In the genomic region with DNA sequence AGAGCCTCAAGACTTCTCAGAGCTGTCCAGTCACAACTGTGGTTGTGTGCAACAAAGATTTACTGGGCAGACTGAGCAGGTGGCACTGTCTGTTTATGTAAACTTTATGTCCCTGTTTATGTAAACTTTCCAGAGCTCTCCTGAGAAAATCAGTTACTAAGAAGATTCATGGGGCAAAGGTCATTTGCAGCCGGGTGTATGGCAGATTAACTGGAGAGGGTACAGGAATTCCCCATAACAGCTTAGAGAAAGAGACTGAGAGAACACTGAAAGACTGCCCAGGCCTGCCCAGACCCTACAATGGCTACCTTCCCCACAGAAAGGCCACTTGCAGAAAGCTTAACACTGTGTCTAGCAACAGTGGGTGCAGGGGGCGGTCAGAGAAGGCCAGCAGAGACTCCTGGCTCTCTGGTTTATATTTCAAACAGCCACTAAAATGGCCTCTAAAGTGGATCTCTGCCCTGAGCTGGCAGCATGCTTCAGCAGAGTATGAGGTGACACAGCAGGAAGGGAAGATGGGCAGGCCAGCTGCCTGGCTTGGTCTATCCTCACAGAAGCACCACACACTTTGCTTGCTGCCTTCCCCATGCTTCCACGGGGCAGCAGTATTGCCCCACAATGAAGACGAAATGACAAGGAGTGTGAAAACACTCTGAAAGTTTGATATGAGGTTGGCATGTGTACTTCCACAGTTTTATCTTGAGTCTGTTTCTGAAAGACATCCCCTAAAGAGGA, we compare ENCODE assay signal across 13 mouse cellular contexts.
DNase-seq lines count a peak whose midpoint lies in the region; ATAC-seq and TF ChIP-seq lines count a peak whose summit lies in the region.
"Had no signal": no experiment of that assay in that cellular context is flagged by ENCODE, and none has a peak within 500 bp of the region (broad histone marks: within the 10 kb centered on the region; RNA-seq: fewer than 3 reads in every experiment).

No protein-coding gene starts in this region.

- intact Hi-C loops in gastrocnemius, adult 2 months (cut with DNase I), result loop anchor here (5.0 kb wide), 2 partner anchors 161 to 331 kb away; no protein-coding TSS in a partner anchor

- no peak for DNase-seq in layer of hippocampus, adult 2 months (ENCODE audit: low spot score in 2 of 2)
- no peak for DNase-seq in layer of hippocampus, adult 8-10 months (ENCODE audit: low spot score in 2 of 2)
- DNase-seq in gastrocnemius, adult 2 months, result peak; percentile 85
- peak; percentile 22 for DNase-seq in large intestine, adult 2 months (ENCODE audit: low read depth, low spot score)
- DNase-seq in right cerebral cortex, adult 2 months (ENCODE audit: low spot score in 2 of 2), result no peak
- no peak for DNase-seq in ovary, adult 18-20 months (ENCODE audit: low spot score)
- DNase-seq: adrenal gland, postnatal 25 days; cerebellum, adult 11-12 months; retina, postnatal 1 day had no signal

- no peaks in the 10 kb centered on the region for H3K27me3 ChIP-seq in intestine, embryonic 15.5 days (replicated peaks)
- H3K27me3 ChIP-seq: CH12.LX had no signal

- TF ChIP-seq CTCF in layer of hippocampus, adult 2 months (conservative IDR thresholded peaks at IDR 0.05), result peak; percentile 49
- TF ChIP-seq CTCF in gastrocnemius, adult 2 months (IDR thresholded peaks at IDR 0.05), result peak; percentile 65

- no peak overlapping the region for H3K4me2 ChIP-seq in intestine, embryonic 15.5 days (replicated peaks)
- H3K4me2 ChIP-seq: midbrain, embryonic 11.5 days had no signal

- H3K4me1 ChIP-seq in intestine, embryonic 15.5 days (replicated peaks), result peaks cover 9% of the 10 kb centered on the region

- H3K4me3 ChIP-seq in layer of hippocampus, adult 2 months, result no peak overlapping the region
- no peak overlapping the region for H3K4me3 ChIP-seq in gastrocnemius, adult 2 months
- H3K4me3 ChIP-seq in intestine, embryonic 15.5 days (replicated peaks), result no peak overlapping the region

- no peak overlapping the region for H3K27ac ChIP-seq in layer of hippocampus, adult 2 months
- peak overlapping the region; percentile 90 for H3K27ac ChIP-seq in gastrocnemius, adult 2 months
- no peak overlapping the region for H3K27ac ChIP-seq in intestine, embryonic 15.5 days
- H3K27ac ChIP-seq: liver, embryonic 14.5 days had no signal

- no peaks in the 10 kb centered on the region for H3K9me3 ChIP-seq in intestine, embryonic 15.5 days

- H3K9ac ChIP-seq in intestine, embryonic 15.5 days, result no peak overlapping the region
- H3K9ac ChIP-seq: liver, embryonic 14.5 days had no signal

- whole genome bisulfite sequencing in intestine, embryonic 15.5 days, result 61% methylated on average over 4 of the region's 4 CpGs
- WGBS in large intestine, adult 2 months, result 46% methylated on average over 4 of the region's 4 CpGs

- 0 out of 2 replicates have a peak, but pooled peaks have one; percentile 49 for ATAC-seq in intestine, embryonic 15.5 days

- H3K36me3 ChIP-seq in intestine, embryonic 15.5 days, result 0 out of 2 replicates have a peak, but pooled peaks cover under 1% of the 10 kb centered on the region

Comparison
In these comparisons a context has a peak if more than half of its experiments do, and no peak if none do; other contexts are left out.
1. DNase-seq: peak in gastrocnemius, adult 2 months (single experiment) and large intestine, adult 2 months (single experiment); none in layer of hippocampus, adult 2 months (0 of 2), layer of hippocampus, adult 8-10 months (0 of 2), right cerebral cortex, adult 2 months (0 of 2) and ovary, adult 18-20 months (single experiment).